Mouse (Mus musculus): ENCODE data around the gene Gm42906. TPM values are rescaled to one million over a fixed set of nuclear protein-coding genes. Genes with fewer than 3 reads are reported as not detected.

Gene Gm42906
- polyA plus RNA-seq, 1 experiment from 2014 or later, result not detected

- ATAC-seq (ENCODE audit: insufficient number of reproducible peaks, low FRiP score, low TSS enrichment, low read depth) (no peak), DNase-seq (ENCODE audit: low spot score) (no peak)
- H3K27me3 ChIP-seq (ENCODE audit: control insufficient read depth, insufficient read depth, low read length), result no peaks in the 10 kb centered on the region
- no peak overlapping the region for H3K9ac ChIP-seq (ENCODE audit: low read length)
- H3K27ac ChIP-seq (replicated peaks; ENCODE audit: low read depth, low read length), result no peak overlapping the region
- no peak overlapping the region for H3K4me2 ChIP-seq (ENCODE audit: low read depth, severe bottlenecking)
- no peaks in the 10 kb centered on the region for H3K4me1 ChIP-seq (ENCODE audit: control insufficient read depth, insufficient read depth, low read length)
- no peak overlapping the region for H3K4me3 ChIP-seq (ENCODE audit: low read depth, low read length)
- 80% methylated on average over 3 of the region's 3 CpGs for WGBS
- no peaks in the 10 kb centered on the region for H3K9me3 ChIP-seq (ENCODE audit: control insufficient read depth, low read length)
- H3K36me3 ChIP-seq (ENCODE audit: control insufficient read depth, insufficient read depth, low read length), result no peaks in the 10 kb centered on the region
Measured at GRCm38 (mm10) chr5:151363343-151364000, 64.5 kb downstream of the Gm42906 start.

DNA sequence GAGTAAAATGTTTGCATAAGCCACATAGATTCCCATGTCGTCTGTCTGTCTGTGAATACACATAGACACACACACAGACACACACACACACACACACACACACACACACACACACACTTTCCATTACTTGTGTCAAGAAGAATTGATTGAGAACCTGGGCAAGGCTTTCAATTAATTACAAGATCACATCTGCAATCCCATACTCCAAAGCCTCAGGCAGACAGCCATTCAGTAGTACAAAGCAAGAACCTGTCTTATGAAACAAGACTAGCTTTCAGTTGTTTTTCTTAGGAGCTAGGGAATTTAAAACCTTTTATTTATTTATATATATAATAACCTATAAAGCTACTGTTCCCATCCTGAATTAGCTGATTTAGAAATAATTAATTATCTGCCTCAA, 78.3 kb downstream of the Gm42906 start:
- no peak overlapping the region for H3K4me2 ChIP-seq (ENCODE audit: low read depth, severe bottlenecking)
- H3K36me3 ChIP-seq (ENCODE audit: control insufficient read depth, insufficient read depth, low read length), result no peaks in the 10 kb centered on the region
- WGBS, result 83% methylated on average over 1 of the region's 1 CpGs
- no peaks in the 10 kb centered on the region for H3K9me3 ChIP-seq (ENCODE audit: control insufficient read depth, low read length)
- H3K4me1 ChIP-seq (ENCODE audit: control insufficient read depth, insufficient read depth, low read length), result no peaks in the 10 kb centered on the region
- H3K27ac ChIP-seq (replicated peaks; ENCODE audit: low read depth, low read length), result no peak overlapping the region
- ATAC-seq (ENCODE audit: insufficient number of reproducible peaks, low FRiP score, low TSS enrichment, low read depth) (no peak), DNase-seq (ENCODE audit: low spot score) (no peak)
- no peak overlapping the region for H3K9ac ChIP-seq (ENCODE audit: low read length)
- no peaks in the 10 kb centered on the region for H3K27me3 ChIP-seq (ENCODE audit: control insufficient read depth, insufficient read depth, low read length)
- H3K4me3 ChIP-seq (ENCODE audit: low read depth, low read length), result no peak overlapping the region

GRCm38 (mm10) chr5:151348418-151348817, 79.5 kb downstream of the Gm42906 start:
- Histone ChIP-seq H3K36me3 (ENCODE audit: control insufficient read depth, insufficient read depth, low read length) (no peaks in the 10 kb centered on the region), H3K4me2 (ENCODE audit: low read depth, severe bottlenecking) (no peak overlapping the region), H3K4me1 (ENCODE audit: control insufficient read depth, insufficient read depth, low read length) (no peaks in the 10 kb centered on the region), H3K9ac (ENCODE audit: low read length) (no peak overlapping the region), H3K4me3 (ENCODE audit: low read depth, low read length) (no peak overlapping the region), H3K9me3 (ENCODE audit: control insufficient read depth, low read length) (no peaks in the 10 kb centered on the region), H3K27ac (replicated peaks; ENCODE audit: low read depth, low read length) (no peak overlapping the region), H3K27me3 (ENCODE audit: control insufficient read depth, insufficient read depth, low read length) (no peaks in the 10 kb centered on the region)
- DNase-seq (ENCODE audit: low spot score) (no peak), ATAC-seq (ENCODE audit: insufficient number of reproducible peaks, low FRiP score, low TSS enrichment, low read depth) (no peak)
- WGBS, result 85% methylated on average over 3 of the region's 3 CpGs

GRCm38 (mm10) chr5:151346626-151347025, 81.3 kb downstream of the Gm42906 start:
- H3K4me1 ChIP-seq (ENCODE audit: control insufficient read depth, insufficient read depth, low read length), result no peaks in the 10 kb centered on the region
- 95% methylated on average over 8 of the region's 8 CpGs for WGBS
- no peak for ATAC-seq (ENCODE audit: insufficient number of reproducible peaks, low FRiP score, low TSS enrichment, low read depth)

DNA sequence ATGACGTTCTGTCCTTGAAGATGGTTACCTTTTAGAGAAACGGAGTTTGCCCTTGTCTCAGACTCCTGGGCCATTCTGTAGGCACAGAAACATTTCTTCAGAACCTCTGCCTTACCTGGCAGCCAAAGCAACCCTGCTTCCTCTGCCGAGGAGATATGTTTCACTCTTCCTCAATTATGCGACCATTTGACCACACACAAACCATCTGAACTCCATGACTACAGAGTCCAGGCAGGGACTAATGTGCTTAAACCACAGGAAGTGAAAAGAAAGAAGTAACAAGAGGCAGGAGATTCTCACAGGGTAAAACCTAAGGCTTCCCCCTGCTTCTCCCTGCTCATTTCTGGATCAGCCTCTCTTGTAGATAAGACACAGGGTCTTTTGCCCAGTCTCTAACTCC, 83.2 kb downstream of the Gm42906 start:
- no peaks in the 10 kb centered on the region for H3K36me3 ChIP-seq (ENCODE audit: control insufficient read depth, insufficient read depth, low read length)
- 77% methylated on average over 4 of the region's 4 CpGs for WGBS
- no peaks in the 10 kb centered on the region for H3K27me3 ChIP-seq (ENCODE audit: control insufficient read depth, insufficient read depth, low read length)
- H3K4me3 ChIP-seq (ENCODE audit: low read depth, low read length), result no peak overlapping the region
- ATAC-seq (ENCODE audit: insufficient number of reproducible peaks, low FRiP score, low TSS enrichment, low read depth), result no peak
- DNase-seq (ENCODE audit: low spot score), result no peak
- H3K27ac ChIP-seq (replicated peaks; ENCODE audit: low read depth, low read length), result no peak overlapping the region
- H3K9ac ChIP-seq (ENCODE audit: low read length), result no peak overlapping the region
- H3K9me3 ChIP-seq (ENCODE audit: control insufficient read depth, low read length), result no peaks in the 10 kb centered on the region
- no peak overlapping the region for H3K4me2 ChIP-seq (ENCODE audit: low read depth, severe bottlenecking)
- H3K4me1 ChIP-seq (ENCODE audit: control insufficient read depth, insufficient read depth, low read length), result no peaks in the 10 kb centered on the region

More at GRCm38 (mm10) chr5:151346626-151347025, 81.3 kb downstream of the Gm42906 start:
- no peak for DNase-seq (ENCODE audit: low spot score)
- Histone ChIP-seq H3K9ac (ENCODE audit: low read length) (no peak overlapping the region), H3K27ac (replicated peaks; ENCODE audit: low read depth, low read length) (no peak overlapping the region), H3K36me3 (ENCODE audit: control insufficient read depth, insufficient read depth, low read length) (no peaks in the 10 kb centered on the region), H3K4me3 (ENCODE audit: low read depth, low read length) (no peak overlapping the region), H3K9me3 (ENCODE audit: control insufficient read depth, low read length) (no peaks in the 10 kb centered on the region), H3K4me2 (ENCODE audit: low read depth, severe bottlenecking) (no peak overlapping the region), H3K27me3 (ENCODE audit: control insufficient read depth, insufficient read depth, low read length) (no peaks in the 10 kb centered on the region)

DNA sequence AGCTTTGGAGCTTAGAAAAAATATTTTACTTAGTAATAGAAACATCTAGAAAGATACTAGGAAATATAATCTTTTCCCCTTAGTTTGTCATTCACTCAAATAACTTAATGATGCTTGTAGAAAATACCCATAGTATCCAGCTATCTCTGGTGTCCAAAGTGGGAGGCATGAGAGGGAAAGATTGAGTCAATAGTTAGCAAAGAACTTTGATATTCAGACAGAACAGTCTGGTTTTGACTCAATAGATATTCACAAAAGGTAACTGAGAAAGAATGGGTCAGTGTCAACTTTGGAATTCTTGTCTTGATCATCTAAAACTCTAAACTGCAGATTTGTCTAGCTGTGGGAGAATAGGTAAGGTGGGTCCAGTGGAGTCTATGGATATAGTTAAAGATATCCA, 94.3 kb downstream of the Gm42906 start:
- ATAC-seq (ENCODE audit: insufficient number of reproducible peaks, low FRiP score, low TSS enrichment, low read depth) (no peak), DNase-seq (ENCODE audit: low spot score) (no peak)
- no peaks in the 10 kb centered on the region for H3K36me3 ChIP-seq (ENCODE audit: control insufficient read depth, insufficient read depth, low read length)
- no peaks in the 10 kb centered on the region for H3K4me1 ChIP-seq (ENCODE audit: control insufficient read depth, insufficient read depth, low read length)
- H3K9me3 ChIP-seq (ENCODE audit: control insufficient read depth, low read length), result no peaks in the 10 kb centered on the region
- no peak overlapping the region for H3K4me3 ChIP-seq (ENCODE audit: low read depth, low read length)
- no peaks in the 10 kb centered on the region for H3K27me3 ChIP-seq (ENCODE audit: control insufficient read depth, insufficient read depth, low read length)
- no peak overlapping the region for H3K27ac ChIP-seq (replicated peaks; ENCODE audit: low read depth, low read length)
- no peak overlapping the region for H3K9ac ChIP-seq (ENCODE audit: low read length)
- no peak overlapping the region for H3K4me2 ChIP-seq (ENCODE audit: low read depth, severe bottlenecking)

- no peak for ATAC-seq (ENCODE audit: insufficient number of reproducible peaks, low FRiP score, low TSS enrichment, low read depth)
- H3K4me1 ChIP-seq (ENCODE audit: control insufficient read depth, insufficient read depth, low read length), result no peaks in the 10 kb centered on the region
Measured at GRCm38 (mm10) chr5:151333191-151333594, 94.8 kb downstream of the Gm42906 start.

DNA sequence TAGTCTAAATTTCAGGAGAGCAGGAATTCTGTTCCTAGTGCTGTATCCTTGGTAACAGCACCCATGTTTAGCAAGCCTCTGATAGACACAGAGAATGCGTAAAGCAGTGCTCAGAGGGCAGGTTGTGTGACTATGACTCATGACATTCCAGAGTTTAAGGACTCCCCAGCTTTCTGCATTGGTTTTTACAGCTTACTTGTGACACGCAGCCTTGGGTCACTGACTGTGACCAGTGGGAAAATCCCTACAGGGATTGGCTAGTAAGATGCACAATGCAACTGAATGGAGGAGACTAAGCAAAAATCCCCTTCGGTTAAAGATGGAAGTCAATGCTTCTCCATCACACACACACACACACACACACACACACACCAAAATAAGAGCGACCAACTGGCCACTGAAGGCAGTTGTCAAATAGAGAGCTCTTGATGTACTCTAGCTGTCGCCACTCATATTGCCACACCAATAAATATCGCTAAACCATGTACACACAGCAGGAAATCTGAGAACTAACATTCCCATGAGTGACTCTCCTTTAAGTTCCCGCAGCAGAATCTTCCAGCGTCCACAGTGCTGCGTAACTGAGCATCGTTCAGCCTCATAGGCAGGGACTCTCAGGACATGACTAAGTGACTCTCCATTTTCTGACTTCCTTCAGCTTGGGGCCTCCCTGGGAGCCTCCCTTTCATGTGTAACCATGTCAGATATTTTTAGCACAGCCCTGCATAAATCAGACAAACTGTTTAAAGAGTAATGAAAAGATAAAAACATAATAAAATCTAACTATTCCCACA, 112.0 kb downstream of the Gm42906 start:
- Histone ChIP-seq H3K27ac (replicated peaks; ENCODE audit: low read depth, low read length) (no peak overlapping the region), H3K36me3 (ENCODE audit: control insufficient read depth, insufficient read depth, low read length) (no peaks in the 10 kb centered on the region), H3K4me1 (ENCODE audit: control insufficient read depth, insufficient read depth, low read length) (no peaks in the 10 kb centered on the region), H3K27me3 (ENCODE audit: control insufficient read depth, insufficient read depth, low read length) (no peaks in the 10 kb centered on the region), H3K4me3 (ENCODE audit: low read depth, low read length) (no peak overlapping the region), H3K9ac (ENCODE audit: low read length) (no peak overlapping the region), H3K9me3 (ENCODE audit: control insufficient read depth, low read length) (no peaks in the 10 kb centered on the region), H3K4me2 (ENCODE audit: low read depth, severe bottlenecking) (no peak overlapping the region)
- DNase-seq (ENCODE audit: low spot score) (no peak), ATAC-seq (ENCODE audit: insufficient number of reproducible peaks, low FRiP score, low TSS enrichment, low read depth) (no peak)
- 73% methylated on average over 10 of the region's 10 CpGs for WGBS

More at GRCm38 (mm10) chr5:151333191-151333594, 94.8 kb downstream of the Gm42906 start:
- no peak for DNase-seq (ENCODE audit: low spot score)
- H3K27ac ChIP-seq (replicated peaks; ENCODE audit: low read depth, low read length), result no peak overlapping the region
- no peaks in the 10 kb centered on the region for H3K36me3 ChIP-seq (ENCODE audit: control insufficient read depth, insufficient read depth, low read length)
- no peak overlapping the region for H3K4me3 ChIP-seq (ENCODE audit: low read depth, low read length)
- H3K27me3 ChIP-seq (ENCODE audit: control insufficient read depth, insufficient read depth, low read length), result no peaks in the 10 kb centered on the region
- no peak overlapping the region for H3K9ac ChIP-seq (ENCODE audit: low read length)
- no peak overlapping the region for H3K4me2 ChIP-seq (ENCODE audit: low read depth, severe bottlenecking)
- no peaks in the 10 kb centered on the region for H3K9me3 ChIP-seq (ENCODE audit: control insufficient read depth, low read length)
